Mouse (Mus musculus) heart, postnatal 0 days (tissue): ENCODE data around the gene Tnfsf12. TPM values are rescaled to one million over a fixed set of nuclear protein-coding genes. Genes with fewer than 3 reads are reported as not detected.
A peak's percentile ranks its signal among the peaks of the same experiment; 100 is the strongest.

ENCODE experiments used
- ATAC-seq: fragments of 200-750 bp; cut with Nextera tagmentation; 2 replicates; pipeline ENCODE4 v1.8.0; 2017; ENCODE audit warnings: low read depth, moderate number of reproducible peaks, moderate library complexity; ENCODE audit not compliant: insufficient read depth
- DNase-seq: peaks from one replicate; pipeline ENCODE4 v3.0.0-alpha.2; 2016; ENCODE audit warnings: low spot score
- H3K27ac ChIP-seq: fragments of 300-500 bp; sonication (generic); 2 replicates; pipeline ENCODE4 v1.5.1; 2014; ENCODE audit warnings: low read depth, mild to moderate bottlenecking
- H3K27me3 ChIP-seq: fragments of 300-500 bp; sonication (generic); 2 replicates; pipeline ENCODE4 v1.6.1; 2014; ENCODE audit warnings: low read length, mixed read lengths; ENCODE audit not compliant: control insufficient read depth, insufficient read depth
- H3K36me3 ChIP-seq: fragments of 300-500 bp; sonication (generic); replicated peaks from 2 replicates; pipeline ENCODE4 v1.6.1; 2014; ENCODE audit warnings: low read length, mixed read lengths; ENCODE audit not compliant: control insufficient read depth, insufficient read depth
- H3K4me1 ChIP-seq: fragments of 300-500 bp; sonication (generic); 2 replicates; pipeline ENCODE4 v1.6.1; 2014; ENCODE audit warnings: antibody characterized with exemption; ENCODE audit not compliant: control insufficient read depth, insufficient read depth
- H3K4me2 ChIP-seq: fragments of 300-500 bp; sonication (generic); 2 replicates; pipeline ENCODE4 v1.6.1; 2014; ENCODE audit warnings: low read depth, mild to moderate bottlenecking, low read length, moderate library complexity
- H3K4me3 ChIP-seq: fragments of 300-500 bp; sonication (generic); 2 replicates; pipeline ENCODE4 v1.5.1; 2014; ENCODE audit warnings: low read depth, low read length
- H3K9ac ChIP-seq: fragments of 300-500 bp; sonication (generic); replicated peaks from 2 replicates; pipeline ENCODE4 v1.6.1; 2014; ENCODE audit warnings: low read depth, low read length, mixed read lengths
- H3K9me3 ChIP-seq: fragments of 300-500 bp; sonication (generic); replicated peaks from 2 replicates; pipeline ENCODE4 v1.6.1; 2016; ENCODE audit warnings: low read length; ENCODE audit not compliant: control insufficient read depth
- CTCF ChIP-seq: IDR thresholded peaks from 2 replicates; pipeline ENCODE4 v1.5.1; 2016; ENCODE audit warnings: antibody characterized with exemption, control low read depth, low read depth
- EP300 ChIP-seq: IDR thresholded peaks from 2 replicates; pipeline ENCODE4 v1.6.1; 2016; ENCODE audit warnings: antibody characterized with exemption, low read depth
- WGBS: fragments of 180-500 bp; shearing (Covaris S2); extraction: QIAGEN DNeasy Blood & Tissue Kit; methylation state at CpG from one replicate; pipeline ENCODE4 v1.1.7; 2014; 5-methylcytosine and 5-hydroxymethylcytosine counted together
- polyA plus RNA-seq: library from polyadenylated mRNA; unstranded; fragments of >200 nt; fragmentation: Nextera tagmentation; extraction: Ambion mirVana; gene quantifications from 2 replicates; pipeline ENCODE4 v1.2.1, GENCODE M21; 2015
- total RNA-seq: library from RNA; depleted of rRNA; stranded (reverse); fragments of >200 nt; gene quantifications from 2 replicates; pipeline ENCODE4 v1.2.3, GENCODE M21; 2014; ENCODE audit warnings: low replicate concordance

The Tnfsf12 gene
- total and polyA plus RNA-seq, 2 experiments from 2014 or later, result 5.3 to 9.3 TPM

- 74% methylated on average over 3 of the region's 3 CpGs for WGBS
- H3K9me3 ChIP-seq, result no peaks in the 10 kb centered on the region
- H3K9ac ChIP-seq, result no peak overlapping the region
- no peak overlapping the region for H3K4me2 ChIP-seq
- H3K27me3 ChIP-seq, result no peaks in the 10 kb centered on the region
- peaks cover 11% of the 10 kb centered on the region; the same call in 1 of the 2 replicates for H3K4me1 ChIP-seq
- no peak for ATAC-seq
- H3K36me3 ChIP-seq, result no peaks in the 10 kb centered on the region
- no peak overlapping the region for H3K4me3 ChIP-seq
- no peak for TF ChIP-seq EP300
- no peak for TF ChIP-seq CTCF
- no peak overlapping the region for H3K27ac ChIP-seq
- DNase-seq, result no peak
Observed at GRCm38 (mm10) chr11:69708614-69709265, 13.1 kb upstream of the Tnfsf12 start.

DNA sequence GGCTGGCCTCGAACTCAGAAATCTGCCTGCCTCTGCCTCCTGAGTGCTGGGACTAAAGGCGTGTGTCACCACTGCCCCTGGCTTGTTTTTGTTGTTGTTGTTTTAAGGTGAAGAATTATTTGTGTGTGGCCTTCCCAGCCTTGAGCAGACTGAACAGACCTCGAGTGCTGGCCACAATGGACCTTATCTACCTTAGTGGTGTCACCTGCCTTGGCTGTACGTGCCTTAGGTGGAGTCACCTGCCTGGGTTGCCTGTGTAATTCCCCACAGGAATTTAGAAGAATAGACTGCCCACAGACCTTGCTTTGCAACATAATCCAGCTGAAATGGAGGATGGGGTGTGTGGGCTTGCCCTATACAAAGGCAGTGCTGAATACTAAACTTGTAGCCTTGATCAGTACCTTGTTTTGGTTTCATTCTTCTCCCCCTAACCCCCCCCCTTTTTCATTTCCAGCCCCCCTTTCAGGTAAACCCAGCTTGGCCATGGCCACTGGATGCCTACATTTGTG lies 12.3 kb upstream of the Tnfsf12 start:
- H3K9ac ChIP-seq, result no peak overlapping the region
- H3K27ac ChIP-seq, result no peak overlapping the region
- peaks cover 11% of the 10 kb centered on the region; the same call in 1 of the 2 replicates for H3K4me1 ChIP-seq
- TF ChIP-seq EP300 (no peak), CTCF (no peak)
- no peak for DNase-seq
- ATAC-seq, result no peak
- WGBS, result 91% methylated on average over 4 of the region's 4 CpGs
- no peaks in the 10 kb centered on the region for H3K27me3 ChIP-seq
- H3K4me2 ChIP-seq, result no peak overlapping the region
- no peaks in the 10 kb centered on the region for H3K36me3 ChIP-seq
- H3K9me3 ChIP-seq, result no peaks in the 10 kb centered on the region
- H3K4me3 ChIP-seq, result no peak overlapping the region

GRCm38 (mm10) chr11:69707480-69707847 lies 11.8 kb upstream of the Tnfsf12 start:
- TF ChIP-seq EP300 (no peak), CTCF (no peak)
- H3K27ac ChIP-seq, result no peak overlapping the region
- WGBS, result 86% methylated on average over 4 of the region's 4 CpGs
- H3K27me3 ChIP-seq, result no peaks in the 10 kb centered on the region
- peaks cover 11% of the 10 kb centered on the region; the same call in 1 of the 2 replicates for H3K4me1 ChIP-seq
- no peaks in the 10 kb centered on the region for H3K36me3 ChIP-seq
- H3K4me3 ChIP-seq, result no peak overlapping the region
- no peak for DNase-seq
- ATAC-seq, result no peak
- H3K9ac ChIP-seq, result no peak overlapping the region
- no peak overlapping the region for H3K4me2 ChIP-seq
- H3K9me3 ChIP-seq, result no peaks in the 10 kb centered on the region

DNA sequence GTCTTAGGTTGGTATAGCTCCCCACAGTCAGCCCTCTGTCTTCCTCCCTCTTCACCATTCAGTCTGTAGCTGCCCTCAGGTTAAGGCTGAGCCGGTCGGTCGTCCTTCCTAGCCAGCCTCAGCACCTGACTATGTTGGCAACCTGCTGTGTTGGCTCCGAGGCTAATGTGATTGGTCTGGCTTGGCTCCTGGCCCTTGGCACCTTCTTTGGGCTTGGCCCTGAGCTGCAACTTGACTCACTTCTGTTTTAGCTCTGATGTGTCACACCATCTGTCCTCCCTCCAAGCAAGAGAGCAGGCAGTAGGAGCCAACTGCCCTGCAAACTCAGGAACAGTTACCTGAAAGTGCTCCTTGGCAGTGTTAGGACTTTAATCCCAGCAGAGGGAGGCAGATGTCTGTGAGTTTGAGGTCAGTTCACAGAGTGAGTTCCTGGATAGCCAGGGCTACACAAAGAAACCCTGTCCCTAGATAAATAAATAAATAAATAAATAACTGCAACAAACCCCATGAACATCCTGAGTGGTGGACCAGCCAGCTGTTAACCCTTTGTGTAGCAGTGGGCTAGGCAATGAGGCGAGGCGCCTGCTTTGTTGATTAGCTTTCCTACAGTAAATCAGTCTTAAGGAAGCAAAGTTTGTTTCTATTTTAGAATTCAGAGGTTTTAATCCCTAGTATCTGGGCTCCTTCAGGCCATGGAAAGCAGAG lies 11.3 kb upstream of the Tnfsf12 start:
- Histone ChIP-seq H3K4me3 (no peak overlapping the region), H3K36me3 (no peaks in the 10 kb centered on the region), H3K4me1 (peaks cover 11% of the 10 kb centered on the region; the same call in 1 of the 2 replicates), H3K27me3 (no peaks in the 10 kb centered on the region), H3K9ac (no peak overlapping the region; the same call in 1 of the 2 replicates), H3K9me3 (no peaks in the 10 kb centered on the region), H3K4me2 (no peak overlapping the region), H3K27ac (peak overlapping the region; percentile 50)
- DNase-seq (peak; percentile 58), ATAC-seq (peak; percentile 88)
- 38% methylated on average over 6 of the region's 6 CpGs for WGBS
- TF ChIP-seq CTCF, result no peak
- TF ChIP-seq EP300, result no peak

- Histone ChIP-seq H3K9ac (no peak overlapping the region), H3K27me3 (no peaks in the 10 kb centered on the region), H3K27ac (no peak overlapping the region), H3K9me3 (no peaks in the 10 kb centered on the region), H3K36me3 (no peaks in the 10 kb centered on the region), H3K4me2 (no peak overlapping the region), H3K4me3 (no peak overlapping the region), H3K4me1 (peaks cover 13% of the 10 kb centered on the region; the same call in 1 of the 2 replicates)
- DNase-seq (no peak), ATAC-seq (no peak)
- 36% methylated on average over 2 of the region's 2 CpGs for WGBS
- TF ChIP-seq CTCF (no peak), EP300 (no peak)
Observed at GRCm38 (mm10) chr11:69704613-69705010, 9.0 kb upstream of the Tnfsf12 start.
